ENCODE assay signal across 1 mouse cellular context in genomic region chr2:31670551-31671035, GRCm38 (mm10).
TF ChIP-seq lines count a peak whose summit lies in the region.

Exosc2 (plus strand) TSS chr2:31670715.

TF ChIP-seq in MEL, 35 proteins besides CTCF, POLR2A, EP300 and RAD21 (continued from another document):
- TF ChIP-seq ZNF384 (IDR thresholded peaks at IDR 0.05; ENCODE audit: low read depth, low read length) (no peak), UBTF (IDR thresholded peaks at IDR 0.05; ENCODE audit: borderline replicate concordance, insufficient read depth, low read depth, low read length) (no peak)
